Mouse (Mus musculus): ENCODE results near the gene Bub3. TPM values are rescaled to one million over a fixed set of nuclear protein-coding genes. Genes with fewer than 3 reads are reported as not detected.

Gene Bub3
- 10 to 100 TPM; 54.9 to 55.1 TPM for total RNA-seq (2023)

DNA sequence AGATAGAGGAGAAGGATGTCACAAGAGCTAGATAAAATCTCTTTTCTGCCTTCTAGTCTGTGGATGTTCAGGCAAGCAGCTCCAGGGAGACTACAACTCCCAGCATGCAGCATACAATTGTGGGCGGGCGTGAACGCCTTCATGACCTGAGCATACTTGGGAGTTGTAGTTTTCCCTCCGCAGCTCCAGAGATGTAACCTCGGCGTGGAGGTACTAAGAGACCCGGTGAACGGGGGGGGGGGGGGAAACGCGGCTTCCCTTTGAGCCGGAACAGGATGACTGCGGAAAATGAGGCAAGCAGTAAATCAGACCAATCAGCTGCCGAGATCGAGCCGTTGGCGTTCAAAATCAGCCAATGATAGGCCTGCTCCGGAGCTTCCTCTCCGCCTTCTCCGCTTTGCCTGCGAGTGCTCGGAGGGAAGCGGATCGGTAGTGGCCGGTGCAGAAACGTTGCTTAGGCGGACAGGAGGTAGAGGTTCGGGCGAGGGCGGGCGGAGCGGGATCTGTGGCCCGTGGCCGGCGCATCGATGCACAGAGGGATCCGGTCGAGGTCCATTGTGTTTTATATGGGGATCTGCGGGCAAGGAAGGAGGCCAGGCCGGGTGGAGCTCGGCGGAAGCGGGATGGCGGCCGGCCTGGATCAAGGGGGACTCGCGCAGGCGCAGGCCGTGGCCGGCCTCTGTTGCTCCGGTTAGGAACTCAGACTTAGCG lies at the start of gene Bub3:
TSS of gene Bub3 (plus strand) at position 237 of the 711 bp plus-strand sequence.

GRCm38 (mm10) chr7:131542115-131542871 lies 17.7 kb upstream of the Bub3 start, which contains the start of gene Hmx3:
TSS of gene Hmx3 (plus strand) at chr7:131542867.

DNA sequence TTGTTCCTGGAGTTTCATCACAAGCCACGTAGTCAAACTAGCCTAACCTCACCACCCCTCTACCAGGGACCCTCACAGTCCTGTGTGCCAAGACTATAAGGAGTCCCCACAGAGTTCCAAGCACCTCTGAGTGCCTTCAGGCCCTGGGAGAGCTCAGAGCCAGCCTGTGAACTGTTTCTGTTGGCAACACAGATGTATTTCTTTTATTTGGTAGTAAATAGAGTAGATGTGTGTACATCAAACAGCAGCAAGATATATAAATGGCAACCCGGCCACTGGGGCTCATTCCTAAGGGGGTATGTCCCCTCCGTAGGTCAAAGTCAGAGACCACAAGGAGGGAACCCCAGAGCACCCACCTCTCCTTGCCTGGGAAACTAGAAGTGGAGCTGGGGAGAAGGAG lies 11.5 kb upstream of the Bub3 start, which contains the start of gene Hmx2:
TSS of gene Hmx2 (plus strand) at position 301 of the 400 bp plus-strand sequence.

Other genes with a start within 250 kb of the Bub3 start
- gene Cuzd1, start 237.9 kb upstream of the Bub3 start, total RNA-seq (2023): not detected
- gene Fam24b, start 230.7 kb upstream of the Bub3 start, total RNA-seq (2023): not detected
- not detected for gene Fam24a, start 226.4 kb upstream of the Bub3 start, total RNA-seq (2023)
- gene 2310057M21Rik, start 197.5 kb upstream of the Bub3 start, total RNA-seq (2023): 10 to 100 TPM in 1 of 2 experiments, 1 to 10 TPM in 1; 6.6 to 10.3 TPM
- 10 to 100 TPM; 11.0 to 15.2 TPM for gene Pstk, start 189.1 kb upstream of the Bub3 start, total RNA-seq (2023)
- 10 to 100 TPM; 37.2 to 50.7 TPM for gene Ikzf5, start 149.7 kb upstream of the Bub3 start, total RNA-seq (2023)
- gene Acadsb, start 149.6 kb upstream of the Bub3 start, total RNA-seq (2023): 10 to 100 TPM; 19.9 to 30.0 TPM
- gene Hmx3, start 17.4 kb upstream of the Bub3 start, total RNA-seq (2023): not detected
- gene Hmx2, start 11.4 kb upstream of the Bub3 start, total RNA-seq (2023): not detected

Measured in monocyte, adult 59 days (primary cell).